Mouse (Mus musculus): ENCODE results near the gene Cnot6. TPM values are rescaled to one million over a fixed set of nuclear protein-coding genes. Genes with fewer than 3 reads are reported as not detected.

The Cnot6 gene
- polyA plus RNA-seq, 1 experiment from 2014 or later = 76.0 TPM

DNA sequence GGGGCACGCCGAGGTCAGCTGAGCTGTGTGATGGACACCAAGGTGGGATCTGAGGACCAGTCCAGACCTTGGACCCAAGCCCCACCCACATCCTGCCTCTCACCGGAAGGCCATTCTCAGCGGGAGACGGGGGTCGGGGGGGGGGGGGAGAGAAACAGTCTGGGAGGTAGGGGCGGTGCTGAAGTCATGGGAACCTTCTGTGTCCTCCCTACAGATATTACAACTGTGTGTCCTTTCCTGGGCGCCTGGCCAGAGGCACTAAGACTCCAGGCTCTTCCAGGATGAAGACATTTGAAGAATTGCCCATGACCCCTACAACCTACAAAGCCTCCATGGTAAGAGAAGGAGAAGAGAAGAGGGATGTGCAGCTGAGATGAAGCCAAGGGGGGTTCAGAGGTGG, 66.8 kb downstream of the Cnot6 start:
- Histone ChIP-seq H3K4me1 (ENCODE audit: insufficient read depth) (no peaks in the 10 kb centered on the region), H3K4me2 (no peak overlapping the region), H3K27me3 (ENCODE audit: insufficient read depth, low read length) (no peaks in the 10 kb centered on the region), H3K4me3 (ENCODE audit: low read depth, low read length) (no peak overlapping the region), H3K9ac (no peak overlapping the region), H3K9me3 (ENCODE audit: low read depth, low read length) (no peaks in the 10 kb centered on the region), H3K36me3 (ENCODE audit: insufficient read depth) (no peaks in the 10 kb centered on the region), H3K27ac (ENCODE audit: low read depth) (no peak overlapping the region)
- DNase-seq (no peak), ATAC-seq (ENCODE audit: insufficient read depth) (no peak)
- TF ChIP-seq CTCF (IDR thresholded peaks at IDR 0.05; ENCODE audit: low read depth) = no peak
- 43% methylated on average over 8 of the region's 8 CpGs for WGBS

DNA sequence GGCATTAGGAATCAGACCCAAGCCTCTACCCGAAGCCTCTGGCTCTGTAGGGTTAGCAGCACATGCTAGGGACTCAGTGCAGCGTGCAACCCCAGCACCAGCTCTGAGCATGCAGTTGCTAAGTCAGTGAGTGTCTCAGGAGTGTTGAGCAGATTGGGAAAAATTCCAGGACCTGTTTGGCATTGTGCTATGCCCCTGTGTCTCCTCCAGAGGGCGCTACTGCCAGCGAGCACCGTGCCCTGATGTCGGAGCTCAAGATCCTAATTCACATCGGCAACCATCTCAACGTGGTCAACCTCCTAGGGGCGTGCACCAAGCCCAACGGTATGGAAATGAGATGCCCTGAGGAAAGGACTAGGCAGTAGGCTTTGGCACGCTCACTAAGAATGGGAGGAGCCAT, 76.1 kb downstream of the Cnot6 start:
- no peaks in the 10 kb centered on the region for H3K9me3 ChIP-seq (ENCODE audit: low read depth, low read length)
- H3K4me1 ChIP-seq (ENCODE audit: insufficient read depth) = no peaks in the 10 kb centered on the region
- DNase-seq (peak; percentile 40), ATAC-seq (ENCODE audit: insufficient read depth) (no peak)
- TF ChIP-seq CTCF (IDR thresholded peaks at IDR 0.05; ENCODE audit: low read depth) = peak; percentile 67
- 7% methylated on average over 11 of the region's 11 CpGs for WGBS
- H3K27ac ChIP-seq (ENCODE audit: low read depth) = no peak overlapping the region
- peaks cover 43% of the 10 kb centered on the region for H3K27me3 ChIP-seq (ENCODE audit: insufficient read depth, low read length)
- no peaks in the 10 kb centered on the region for H3K36me3 ChIP-seq (ENCODE audit: insufficient read depth)
- H3K4me2 ChIP-seq = no peak overlapping the region
- H3K4me3 ChIP-seq (ENCODE audit: low read depth, low read length) = no peak overlapping the region
- no peak overlapping the region for H3K9ac ChIP-seq

DNA sequence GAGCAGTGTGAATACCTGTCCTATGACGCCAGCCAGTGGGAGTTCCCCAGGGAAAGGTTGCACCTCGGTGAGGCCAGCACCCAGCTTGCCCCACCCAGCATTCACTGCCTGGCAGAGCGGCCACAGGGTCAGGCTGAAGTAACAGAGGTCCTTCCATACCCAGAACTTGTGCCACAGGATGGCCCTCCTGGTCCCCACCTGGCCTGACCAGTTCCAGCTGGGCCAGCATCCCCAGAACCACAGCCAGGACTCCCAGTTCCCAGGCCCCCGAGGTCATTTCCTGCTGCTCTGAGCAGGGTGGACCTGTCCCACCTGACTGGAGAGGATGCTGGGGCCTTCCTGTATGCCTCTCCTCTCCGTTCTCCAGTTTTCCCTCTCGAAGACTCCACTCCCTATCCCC, 76.9 kb downstream of the Cnot6 start:
- no peak for TF ChIP-seq CTCF (IDR thresholded peaks at IDR 0.05; ENCODE audit: low read depth)
- Histone ChIP-seq H3K9me3 (ENCODE audit: low read depth, low read length) (no peaks in the 10 kb centered on the region), H3K27ac (ENCODE audit: low read depth) (no peak overlapping the region), H3K27me3 (ENCODE audit: insufficient read depth, low read length) (peaks cover 43% of the 10 kb centered on the region), H3K4me2 (no peak overlapping the region), H3K4me1 (ENCODE audit: insufficient read depth) (no peaks in the 10 kb centered on the region), H3K9ac (no peak overlapping the region), H3K4me3 (ENCODE audit: low read depth, low read length) (no peak overlapping the region), H3K36me3 (ENCODE audit: insufficient read depth) (no peaks in the 10 kb centered on the region)
- 61% methylated on average over 6 of the region's 6 CpGs for WGBS
- no peak for DNase-seq
- no peak for ATAC-seq (ENCODE audit: insufficient read depth)

DNA sequence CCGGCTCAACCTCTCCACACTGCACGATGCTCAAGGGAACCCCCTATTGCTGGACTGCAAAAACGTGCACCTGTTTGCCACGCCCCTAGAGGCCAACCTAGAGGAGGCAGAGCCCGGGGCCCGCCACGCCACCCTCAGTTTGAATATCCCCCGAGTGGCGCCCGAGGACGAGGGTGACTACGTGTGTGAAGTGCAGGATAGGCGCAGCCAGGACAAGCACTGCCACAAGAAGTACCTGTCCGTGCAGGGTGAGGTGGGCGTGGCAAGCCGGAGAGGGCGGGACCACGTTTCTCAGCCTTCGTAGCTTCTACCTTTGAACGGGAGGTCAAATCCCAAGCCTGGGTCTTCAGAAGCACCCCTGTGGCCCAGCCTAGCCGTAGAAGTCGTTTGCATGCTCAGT, 78.4 kb downstream of the Cnot6 start:
- no peak for DNase-seq
- ATAC-seq (ENCODE audit: insufficient read depth) = no peak
- 15% methylated on average over 22 of the region's 22 CpGs for WGBS

DNA sequence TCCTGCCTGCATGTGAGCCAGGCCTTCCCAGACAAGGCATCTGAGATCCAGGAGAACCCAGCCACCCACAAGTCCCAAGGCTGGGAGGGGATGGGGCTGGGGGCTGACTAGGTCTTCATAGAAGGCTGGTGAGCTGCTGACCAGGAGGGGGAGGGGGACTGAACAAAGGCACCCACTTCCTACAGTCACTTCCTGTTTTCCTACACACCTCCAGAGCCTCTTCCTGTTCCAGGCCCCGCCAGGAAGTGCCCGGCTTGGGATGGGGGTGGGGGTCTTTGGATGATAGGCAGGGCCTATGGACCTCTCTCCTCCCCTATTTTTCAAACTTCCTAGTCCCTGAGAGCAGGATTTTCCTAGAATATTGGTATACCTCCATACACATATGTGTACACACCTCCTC, 80.3 kb downstream of the Cnot6 start:
- H3K27ac ChIP-seq (ENCODE audit: low read depth) = no peak overlapping the region
- peak; percentile 28; the same call in 1 of the 2 replicates for ATAC-seq (ENCODE audit: insufficient read depth)
- WGBS = 61% methylated on average over 2 of the region's 2 CpGs

More for the DNA sequence above, 78.4 kb downstream of the Cnot6 start:
- peak overlapping the region; percentile 49 for H3K4me2 ChIP-seq
- TF ChIP-seq CTCF (IDR thresholded peaks at IDR 0.05; ENCODE audit: low read depth) = peak; percentile 29; the same call in 1 of the 2 replicates
- no peak overlapping the region for H3K27ac ChIP-seq (ENCODE audit: low read depth)
- no peaks in the 10 kb centered on the region for H3K36me3 ChIP-seq (ENCODE audit: insufficient read depth)
- peaks cover 43% of the 10 kb centered on the region for H3K27me3 ChIP-seq (ENCODE audit: insufficient read depth, low read length)
- H3K9ac ChIP-seq = no peak overlapping the region
- no peaks in the 10 kb centered on the region for H3K9me3 ChIP-seq (ENCODE audit: low read depth, low read length)
- H3K4me3 ChIP-seq (ENCODE audit: low read depth, low read length) = peak overlapping the region; percentile 6
- no peaks in the 10 kb centered on the region for H3K4me1 ChIP-seq (ENCODE audit: insufficient read depth)

DNA sequence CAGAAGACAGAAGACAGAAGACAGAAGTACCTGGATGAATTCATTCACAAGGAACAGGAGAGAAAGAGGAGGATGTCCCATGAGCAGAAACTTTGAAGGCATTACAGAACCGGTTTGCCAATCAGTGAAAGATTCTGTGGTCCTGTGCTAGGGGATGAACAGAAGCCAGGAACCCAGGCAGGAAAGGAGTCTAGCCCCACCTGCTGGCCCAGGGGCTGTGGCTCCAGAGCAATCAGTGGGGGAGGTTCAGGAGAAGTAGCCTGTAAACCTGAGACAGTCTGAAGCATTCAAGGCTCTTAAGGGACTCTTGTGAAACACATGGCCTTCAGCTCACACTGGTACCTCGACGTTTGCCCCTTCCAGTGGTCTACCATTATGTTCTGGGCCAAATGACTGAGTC, 81.4 kb downstream of the Cnot6 start:
- no peak for ATAC-seq (ENCODE audit: insufficient read depth)
- DNase-seq = peak; percentile 50
- WGBS = 37% methylated on average over 3 of the region's 3 CpGs
- no peak overlapping the region for H3K9ac ChIP-seq
- no peak overlapping the region for H3K27ac ChIP-seq (ENCODE audit: low read depth)
- no peak overlapping the region for H3K4me3 ChIP-seq (ENCODE audit: low read depth, low read length)
- H3K36me3 ChIP-seq (ENCODE audit: insufficient read depth) = no peaks in the 10 kb centered on the region
- no peaks in the 10 kb centered on the region for H3K4me1 ChIP-seq (ENCODE audit: insufficient read depth)
- peak; percentile 66 for TF ChIP-seq CTCF (IDR thresholded peaks at IDR 0.05; ENCODE audit: low read depth)
- no peaks in the 10 kb centered on the region for H3K9me3 ChIP-seq (ENCODE audit: low read depth, low read length)
- peaks cover 29% of the 10 kb centered on the region for H3K27me3 ChIP-seq (ENCODE audit: insufficient read depth, low read length)
- H3K4me2 ChIP-seq = no peak overlapping the region

More for the DNA sequence above, 80.3 kb downstream of the Cnot6 start:
- no peak for TF ChIP-seq CTCF (IDR thresholded peaks at IDR 0.05; ENCODE audit: low read depth)
- no peak overlapping the region for H3K9ac ChIP-seq
- no peak overlapping the region for H3K4me3 ChIP-seq (ENCODE audit: low read depth, low read length)
- no peaks in the 10 kb centered on the region for H3K4me1 ChIP-seq (ENCODE audit: insufficient read depth)
- peaks cover 39% of the 10 kb centered on the region for H3K27me3 ChIP-seq (ENCODE audit: insufficient read depth, low read length)
- H3K9me3 ChIP-seq (ENCODE audit: low read depth, low read length) = no peaks in the 10 kb centered on the region
- DNase-seq = peak; percentile 22
- no peak overlapping the region for H3K4me2 ChIP-seq
- H3K36me3 ChIP-seq (ENCODE audit: insufficient read depth) = no peaks in the 10 kb centered on the region

DNA sequence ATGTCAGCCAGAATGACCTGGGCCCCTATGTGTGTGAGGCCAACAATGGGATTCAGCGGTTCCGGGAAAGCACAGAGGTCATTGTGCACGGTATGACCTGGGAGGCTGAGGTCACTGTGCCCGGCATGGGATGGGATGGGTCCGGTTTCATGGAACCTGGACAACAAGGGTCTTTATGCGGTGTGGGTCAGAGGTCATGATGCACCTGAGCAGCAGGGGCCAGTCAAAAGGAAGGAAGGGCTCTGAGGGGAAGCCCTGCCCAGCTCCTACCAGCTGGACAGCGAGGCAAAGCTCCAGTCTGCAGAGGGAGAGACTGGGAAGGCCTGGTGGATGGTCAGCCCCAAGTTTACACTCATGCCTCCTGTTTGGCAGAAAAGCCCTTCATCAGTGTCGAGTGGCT, 85.8 kb downstream of the Cnot6 start:
- Histone ChIP-seq H3K9ac (no peak overlapping the region), H3K4me1 (ENCODE audit: insufficient read depth) (no peaks in the 10 kb centered on the region), H3K36me3 (ENCODE audit: insufficient read depth) (no peaks in the 10 kb centered on the region), H3K27ac (ENCODE audit: low read depth) (no peak overlapping the region), H3K4me3 (ENCODE audit: low read depth, low read length) (no peak overlapping the region), H3K4me2 (no peak overlapping the region), H3K9me3 (ENCODE audit: low read depth, low read length) (no peaks in the 10 kb centered on the region), H3K27me3 (ENCODE audit: insufficient read depth, low read length) (no peaks in the 10 kb centered on the region)
- no peak for TF ChIP-seq CTCF (IDR thresholded peaks at IDR 0.05; ENCODE audit: low read depth)
- ATAC-seq (ENCODE audit: insufficient read depth) (no peak), DNase-seq (no peak)
- WGBS = 61% methylated on average over 8 of the region's 8 CpGs

DNA sequence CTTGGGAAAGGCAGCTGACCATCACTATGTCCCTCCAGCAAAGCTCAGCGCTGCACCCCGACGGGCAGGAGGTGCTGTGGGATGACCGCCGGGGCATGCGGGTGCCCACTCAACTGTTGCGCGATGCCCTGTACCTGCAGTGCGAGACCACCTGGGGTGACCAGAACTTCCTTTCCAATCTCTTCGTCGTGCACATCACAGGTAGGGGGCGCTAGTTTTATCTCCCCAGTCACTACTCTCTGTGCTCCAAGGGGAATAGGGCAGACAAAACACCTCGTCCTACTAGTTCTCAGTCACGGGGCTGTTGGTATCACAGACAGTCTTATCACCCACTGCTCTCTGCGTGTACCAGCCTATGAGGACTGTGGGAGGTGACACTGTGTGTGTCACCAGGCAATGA, 86.7 kb downstream of the Cnot6 start:
- Histone ChIP-seq H3K36me3 (ENCODE audit: insufficient read depth) (no peaks in the 10 kb centered on the region), H3K9me3 (ENCODE audit: low read depth, low read length) (no peaks in the 10 kb centered on the region), H3K27ac (ENCODE audit: low read depth) (no peak overlapping the region), H3K9ac (no peak overlapping the region), H3K4me2 (no peak overlapping the region), H3K4me1 (ENCODE audit: insufficient read depth) (no peaks in the 10 kb centered on the region), H3K4me3 (ENCODE audit: low read depth, low read length) (no peak overlapping the region), H3K27me3 (ENCODE audit: insufficient read depth, low read length) (no peaks in the 10 kb centered on the region)
- TF ChIP-seq CTCF (IDR thresholded peaks at IDR 0.05; ENCODE audit: low read depth) = 0 out of 2 replicates have a peak, but pooled peaks have one; percentile 15
- ATAC-seq (ENCODE audit: insufficient read depth) = no peak
- no peak for DNase-seq
- 64% methylated on average over 15 of the region's 15 CpGs for WGBS

Measured in lung, embryonic 14.5 days (tissue).